In genomic region chr1:91866001-91866400, GRCm38 (mm10) we compare ENCODE assay signal across 18 mouse cellular contexts.
"Had no signal": no experiment of that assay in that cellular context is flagged by ENCODE, and none has a peak within 500 bp of the region (broad histone marks: within the 10 kb centered on the region; RNA-seq: fewer than 3 reads in every experiment).

No protein-coding gene starts in this region.

- DNase-seq: lung, adult 18-20 months; lung, embryonic 14.5 days; lung, postnatal 10 days; midbrain, embryonic 14.5 days; retina, postnatal 1 day; right cerebral cortex, adult 18-20 months; right cerebral cortex, postnatal 25 days; right cerebral cortex, postnatal 4 days; spleen, adult 18-20 months; thymus, adult 18-20 months; thymus, postnatal 14 days; thymus, postnatal 36 days had no signal

- H3K9ac ChIP-seq: lung, embryonic 14.5 days; midbrain, embryonic 12.5 days; neural tube, embryonic 13.5 days; neural tube, embryonic 15.5 days had no signal

- H3K9me3 ChIP-seq: midbrain, embryonic 10.5 days; midbrain, embryonic 12.5 days; neural tube, embryonic 13.5 days; neural tube, embryonic 15.5 days had no signal

- H3K4me2 ChIP-seq: lung, embryonic 14.5 days; midbrain, embryonic 12.5 days; neural tube, embryonic 13.5 days; neural tube, embryonic 15.5 days had no signal

- H3K4me3 ChIP-seq: midbrain, embryonic 10.5 days; midbrain, embryonic 12.5 days; myocyte; neural tube, embryonic 13.5 days; neural tube, embryonic 15.5 days had no signal

- H3K27me3 ChIP-seq: midbrain, embryonic 12.5 days; neural tube, embryonic 13.5 days; neural tube, embryonic 15.5 days had no signal

- ATAC-seq: midbrain, embryonic 16.5 days had no signal

- H3K27ac ChIP-seq: midbrain, embryonic 10.5 days; midbrain, embryonic 12.5 days; neural tube, embryonic 13.5 days; neural tube, embryonic 15.5 days had no signal

- H3K4me1 ChIP-seq: midbrain, embryonic 12.5 days had no signal

- H3K36me3 ChIP-seq: midbrain, embryonic 10.5 days; midbrain, embryonic 12.5 days; neural tube, embryonic 13.5 days; neural tube, embryonic 15.5 days had no signal
